Mouse (Mus musculus) bone marrow, adult 2 months (tissue): ENCODE results near the gene Trrap.

Experiments
- CTCF ChIP-seq: fragments of 200-500 bp; IDR thresholded peaks from 2 replicates; pipeline ENCODE4 v1.5.1; 2011; ENCODE audit warnings: low read length, control low read depth; ENCODE audit not compliant: control insufficient read depth, insufficient read depth
- POLR2A ChIP-seq: fragments of 200-500 bp; IDR thresholded peaks from 2 replicates; pipeline ENCODE4 v1.6.1; 2011; ENCODE audit warnings: low read depth, mild to moderate bottlenecking, control low read depth, low read length, borderline replicate concordance; ENCODE audit not compliant: control insufficient read depth

GRCm38 (mm10) chr5:144729216-144729615 is 38.3 kb upstream of the Trrap start:
- TF ChIP-seq CTCF (no peak), POLR2A (no peak)
